Mouse (Mus musculus) midbrain, embryonic 11.5 days (tissue): ENCODE data around the gene Spout1. TPM values are rescaled to one million over a fixed set of nuclear protein-coding genes. Genes with fewer than 3 reads are reported as not detected.
A peak's percentile ranks its signal among the peaks of the same experiment; 100 is the strongest.

ENCODE experiments used
- ATAC-seq: fragments of 200-750 bp; cut with Nextera tagmentation; 2 replicates; pipeline ENCODE4 v1.8.0; 2017; ENCODE audit warnings: moderate TSS enrichment, moderate library complexity; ENCODE audit not compliant: low FRiP score
- DNase-seq: peaks from one replicate; pipeline ENCODE4 v3.0.0; 2015; ENCODE audit warnings: low spot score; ENCODE audit errors: missing footprints
- H3K27ac ChIP-seq: fragments of 300-500 bp; sonication (generic); 2 replicates; pipeline ENCODE4 v1.5.1; 2014; ENCODE audit warnings: low read depth, low read length
- H3K27me3 ChIP-seq: fragments of 300-500 bp; sonication (generic); 2 replicates; pipeline ENCODE4 v1.6.1; 2014; ENCODE audit warnings: mild to moderate bottlenecking, low read length, moderate library complexity, mixed read lengths; ENCODE audit not compliant: control insufficient read depth, insufficient read depth
- H3K36me3 ChIP-seq: fragments of 300-500 bp; sonication (generic); 2 replicates; pipeline ENCODE4 v1.6.1; 2014; ENCODE audit warnings: mild to moderate bottlenecking, low read length, moderate library complexity, mixed read lengths; ENCODE audit not compliant: control insufficient read depth, insufficient read depth
- H3K4me1 ChIP-seq: fragments of 300-500 bp; sonication (generic); 2 replicates; pipeline ENCODE4 v1.6.1; 2014; ENCODE audit warnings: low read length; ENCODE audit not compliant: control insufficient read depth, insufficient read depth
- H3K4me2 ChIP-seq: fragments of 300-500 bp; sonication (generic); 2 replicates; pipeline ENCODE4 v1.6.1; 2014; ENCODE audit warnings: mild to moderate bottlenecking, moderate library complexity
- H3K4me3 ChIP-seq: fragments of 300-500 bp; sonication (generic); 2 replicates; pipeline ENCODE4 v1.5.1; 2014; ENCODE audit warnings: low read depth, low read length
- H3K9ac ChIP-seq: fragments of 300-500 bp; sonication (generic); 2 replicates; pipeline ENCODE4 v1.6.1; 2014; ENCODE audit warnings: low read length
- H3K9me3 ChIP-seq: fragments of 300-500 bp; sonication (generic); 2 replicates; pipeline ENCODE4 v1.6.1; 2016; ENCODE audit warnings: low read length; ENCODE audit not compliant: control insufficient read depth
- WGBS: fragments of 180-500 bp; shearing (Covaris S2); extraction: QIAGEN DNeasy Blood & Tissue Kit; methylation state at CpG from one replicate; pipeline ENCODE4 v1.1.7; 2014; 5-methylcytosine and 5-hydroxymethylcytosine counted together
- polyA plus RNA-seq: library from polyadenylated mRNA; unstranded; fragments of >200 nt; fragmentation: Nextera tagmentation; extraction: Ambion mirVana; gene quantifications from 2 replicates; pipeline ENCODE4 v1.2.1, GENCODE M21; 2014

The Spout1 gene
- 65.0 and 69.8 TPM in 2 replicates for polyA plus RNA-seq

GRCm38 (mm10) chr2:30177700-30178675 is at the start of gene Spout1:
Gene Spout1 (minus strand): TSS chr2:30178459.
- 4% methylated on average over 54 of the region's 54 CpGs for WGBS
- H3K27ac ChIP-seq, result no peak within 1 kb of the TSS
- H3K27me3 ChIP-seq, result no peaks in the 10 kb centered on the region

GRCm38 (mm10) chr2:30216293-30216692 is 38.0 kb upstream of the Spout1 start:
- H3K4me2 ChIP-seq, result no peak overlapping the region
- 94% methylated on average over 5 of the region's 5 CpGs for WGBS
- H3K9ac ChIP-seq, result no peak overlapping the region
- no peaks in the 10 kb centered on the region for H3K4me1 ChIP-seq
- DNase-seq (no peak), ATAC-seq (no peak)
- H3K9me3 ChIP-seq, result no peaks in the 10 kb centered on the region
- no peaks in the 10 kb centered on the region for H3K27me3 ChIP-seq
- no peak overlapping the region for H3K27ac ChIP-seq
- no peak overlapping the region for H3K4me3 ChIP-seq
- H3K36me3 ChIP-seq, result no peaks in the 10 kb centered on the region

More at GRCm38 (mm10) chr2:30177700-30178675, at the start of gene Spout1:
- DNase-seq, result peak; percentile 99
- no peaks in the 10 kb centered on the region for H3K9me3 ChIP-seq
- H3K4me2 ChIP-seq, result peak within 1 kb of the TSS; percentile 83
- peak within 1 kb of the TSS; percentile 75 for H3K9ac ChIP-seq
- peak within 1 kb of the TSS; percentile 59 for H3K4me3 ChIP-seq
- peaks cover 6% of the 10 kb centered on the region; the same call in 1 of the 2 replicates for H3K4me1 ChIP-seq
- ATAC-seq, result peak; percentile 99
- peaks cover 22% of the 10 kb centered on the region for H3K36me3 ChIP-seq

DNA sequence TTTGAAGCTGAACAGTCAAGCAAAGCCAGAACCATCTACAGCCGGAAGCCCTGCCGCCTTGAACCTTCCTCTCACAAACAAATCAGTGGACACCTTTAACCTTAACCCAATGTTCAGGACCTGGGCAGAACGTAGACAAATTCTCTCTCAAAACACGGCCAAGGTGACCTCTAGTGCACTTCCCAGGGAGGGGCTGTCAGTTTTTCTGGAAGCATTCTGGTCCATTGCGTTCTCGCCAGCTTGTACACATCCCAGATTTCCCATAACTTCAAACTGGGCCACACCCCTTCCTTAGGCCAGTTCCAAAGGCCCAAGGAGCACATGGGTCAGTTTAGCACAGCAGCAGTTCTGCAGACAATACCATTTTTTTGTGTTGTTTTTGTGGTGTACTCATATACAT is 37.2 kb upstream of the Spout1 start:
- Histone ChIP-seq H3K9ac (no peak overlapping the region), H3K4me1 (no peaks in the 10 kb centered on the region), H3K27me3 (no peaks in the 10 kb centered on the region), H3K4me3 (no peak overlapping the region), H3K36me3 (no peaks in the 10 kb centered on the region), H3K4me2 (no peak overlapping the region), H3K27ac (no peak overlapping the region), H3K9me3 (no peaks in the 10 kb centered on the region)
- no peak for ATAC-seq
- WGBS, result 84% methylated on average over 6 of the region's 6 CpGs
- DNase-seq, result no peak

GRCm38 (mm10) chr2:30214745-30215144 is 36.5 kb upstream of the Spout1 start:
- WGBS, result 91% methylated on average over 3 of the region's 3 CpGs

DNA sequence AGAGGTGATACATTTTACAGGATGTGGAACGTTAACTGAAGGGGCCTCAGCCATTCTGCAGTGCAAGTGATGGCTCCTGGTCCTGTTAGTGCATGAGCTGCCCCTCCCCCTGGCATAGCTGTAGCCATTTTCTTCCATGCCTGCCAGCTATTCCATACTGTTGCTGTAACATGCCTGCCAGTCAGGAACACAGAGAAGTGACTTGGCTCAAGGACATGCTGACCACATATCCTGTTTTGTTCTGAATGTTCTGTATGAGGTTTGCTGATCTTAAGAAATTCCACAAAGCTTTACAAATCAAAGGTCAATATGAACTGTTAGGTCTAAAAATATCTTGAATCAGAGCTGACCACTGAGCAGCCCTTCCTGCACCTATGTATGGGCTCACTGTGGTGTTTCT is 34.7 kb upstream of the Spout1 start:
- WGBS, result 90% methylated on average over 1 of the region's 1 CpGs
- no peaks in the 10 kb centered on the region for H3K27me3 ChIP-seq
- H3K4me1 ChIP-seq, result no peaks in the 10 kb centered on the region
- no peaks in the 10 kb centered on the region for H3K36me3 ChIP-seq
- H3K4me2 ChIP-seq, result no peak overlapping the region
- no peaks in the 10 kb centered on the region for H3K9me3 ChIP-seq
- H3K4me3 ChIP-seq, result no peak overlapping the region
- ATAC-seq (no peak), DNase-seq (no peak)
- H3K9ac ChIP-seq, result no peak overlapping the region
- no peak overlapping the region for H3K27ac ChIP-seq

More at GRCm38 (mm10) chr2:30214745-30215144, 36.5 kb upstream of the Spout1 start:
- DNase-seq, result no peak
- Histone ChIP-seq H3K36me3 (no peaks in the 10 kb centered on the region), H3K27ac (no peak overlapping the region), H3K4me2 (no peak overlapping the region), H3K4me3 (no peak overlapping the region), H3K9ac (no peak overlapping the region), H3K4me1 (no peaks in the 10 kb centered on the region), H3K27me3 (no peaks in the 10 kb centered on the region), H3K9me3 (no peaks in the 10 kb centered on the region)
- no peak for ATAC-seq

- no peak overlapping the region for H3K4me3 ChIP-seq
- ATAC-seq, result no peak
- no peaks in the 10 kb centered on the region for H3K27me3 ChIP-seq
- WGBS, result 78% methylated on average over 4 of the region's 4 CpGs
- no peaks in the 10 kb centered on the region for H3K36me3 ChIP-seq
- no peaks in the 10 kb centered on the region for H3K9me3 ChIP-seq
- H3K9ac ChIP-seq, result no peak overlapping the region
- DNase-seq, result no peak
- H3K4me1 ChIP-seq, result no peaks in the 10 kb centered on the region
- H3K4me2 ChIP-seq, result no peak overlapping the region
- no peak overlapping the region for H3K27ac ChIP-seq
Observed at GRCm38 (mm10) chr2:30212169-30212545, 33.9 kb upstream of the Spout1 start.

- Histone ChIP-seq H3K4me2 (no peak overlapping the region), H3K36me3 (no peaks in the 10 kb centered on the region), H3K9ac (no peak overlapping the region), H3K27me3 (no peaks in the 10 kb centered on the region), H3K27ac (no peak overlapping the region), H3K4me1 (no peaks in the 10 kb centered on the region; the same call in 1 of the 2 replicates), H3K9me3 (no peaks in the 10 kb centered on the region), H3K4me3 (no peak overlapping the region)
- DNase-seq (no peak), ATAC-seq (no peak)
- 71% methylated on average over 6 of the region's 6 CpGs for WGBS
Observed at GRCm38 (mm10) chr2:30211408-30212168, 33.3 kb upstream of the Spout1 start.

GRCm38 (mm10) chr2:30207886-30208285 is 29.6 kb upstream of the Spout1 start:
- Histone ChIP-seq H3K4me1 (peaks cover 12% of the 10 kb centered on the region), H3K27me3 (no peaks in the 10 kb centered on the region), H3K4me3 (no peak overlapping the region), H3K9me3 (no peaks in the 10 kb centered on the region), H3K4me2 (no peak overlapping the region), H3K9ac (no peak overlapping the region), H3K36me3 (no peaks in the 10 kb centered on the region), H3K27ac (no peak overlapping the region)
- DNase-seq (no peak), ATAC-seq (no peak)
- WGBS, result 70% methylated on average over 5 of the region's 5 CpGs

- H3K9me3 ChIP-seq, result no peaks in the 10 kb centered on the region
- ATAC-seq (no peak), DNase-seq (no peak)
- no peak overlapping the region for H3K9ac ChIP-seq
- no peaks in the 10 kb centered on the region for H3K36me3 ChIP-seq
- H3K4me1 ChIP-seq, result peaks cover 12% of the 10 kb centered on the region
- 87% methylated on average over 4 of the region's 4 CpGs for WGBS
- no peak overlapping the region for H3K27ac ChIP-seq
- no peak overlapping the region for H3K4me3 ChIP-seq
- H3K4me2 ChIP-seq, result no peak overlapping the region
- no peaks in the 10 kb centered on the region for H3K27me3 ChIP-seq
Observed at GRCm38 (mm10) chr2:30207401-30207800, 29.1 kb upstream of the Spout1 start.
